Comparison of ENCODE assay signal across 15 mouse cellular contexts in the genomic region with DNA sequence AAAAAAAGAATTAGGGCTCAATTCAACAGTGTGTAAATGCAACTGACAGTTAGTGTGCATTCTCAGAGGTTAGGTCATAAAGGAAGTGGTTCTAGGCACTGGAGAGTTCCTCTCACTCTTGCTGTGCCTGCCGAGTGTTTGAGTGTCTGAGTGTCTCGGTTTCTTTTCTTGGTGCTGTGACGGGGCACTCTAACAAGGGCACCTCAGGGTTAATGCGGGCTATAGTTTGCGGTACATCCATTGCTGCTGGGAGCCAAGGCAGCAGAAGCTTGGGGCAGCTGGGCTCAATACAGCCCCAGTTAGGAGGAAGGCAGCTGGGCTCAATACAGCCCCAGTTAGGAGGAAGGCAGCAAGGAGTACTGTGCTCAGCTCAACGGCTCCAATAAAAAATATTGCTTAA. TPM values are rescaled to one million over a fixed set of nuclear protein-coding genes. Genes with fewer than 3 reads are reported as not detected.
DNase-seq lines count a peak whose midpoint lies in the region; ATAC-seq and TF ChIP-seq lines count a peak whose summit lies in the region.
"Had no signal": no experiment of that assay in that cellular context is flagged by ENCODE, and none has a peak within 500 bp of the region (broad histone marks: within the 10 kb centered on the region; RNA-seq: fewer than 3 reads in every experiment).

No protein-coding gene starts in this region.

- H3K4me2 ChIP-seq in midbrain, postnatal 0 days (ENCODE audit: low read depth, low read length, poor library complexity, severe bottlenecking): no peak overlapping the region
- H3K4me2 ChIP-seq: neural tube, embryonic 12.5 days had no signal

- H3K27me3 ChIP-seq in spleen, adult 2 months (ENCODE audit: control insufficient read depth, insufficient read depth, low read length): no peaks in the 10 kb centered on the region
- no peaks in the 10 kb centered on the region for H3K27me3 ChIP-seq in midbrain, postnatal 0 days (ENCODE audit: insufficient read depth, low read length)
- H3K27me3 ChIP-seq: neural tube, embryonic 12.5 days had no signal

- TF ChIP-seq POLR2A in spleen, adult 2 months (IDR thresholded peaks at IDR 0.05; ENCODE audit: low read depth, low read length): no peak; the same call in 1 of the 2 replicates

- DNase-seq in spleen, adult 2 months (ENCODE audit: low read depth in 1 of 2, low spot score in 2 of 2): peak in 1 of 2 experiments; percentile 23
- DNase-seq in spleen, adult 12 weeks (ENCODE audit: low spot score): no peak
- DNase-seq in naive thymus-derived CD4-positive, alpha-beta T cell, adult 2 months (ENCODE audit: low read depth): peak; percentile 60
- DNase-seq in thymus, postnatal 4 days: peak; percentile 64
- no peak for DNase-seq in layer of hippocampus, adult 18-20 months (ENCODE audit: low spot score in 2 of 2)
- no peak for DNase-seq in midbrain, postnatal 0 days (ENCODE audit: low spot score)
- DNase-seq: kidney, postnatal 25 days; left cerebral cortex, postnatal 4 days; right cerebral cortex, postnatal 14 days had no signal

- WGBS in spleen, adult 2 months: 6% methylated on average over 6 of the region's 6 CpGs
- WGBS in midbrain, postnatal 0 days: 58% methylated on average over 6 of the region's 6 CpGs

- ATAC-seq in granulocyte monocyte progenitor cell, adult 5-6 weeks (replicated peaks; ENCODE audit: poor library complexity, severe bottlenecking): peak; percentile 69
- no peak for ATAC-seq in cerebellum, adult (ENCODE audit: insufficient number of reproducible peaks, low FRiP score, low TSS enrichment)
- ATAC-seq in midbrain, postnatal 0 days (ENCODE audit: low FRiP score): no peak
- ATAC-seq: lung, postnatal 0 days had no signal

- H3K27ac ChIP-seq in spleen, adult 2 months (ENCODE audit: insufficient read depth, low read length): peak overlapping the region; percentile 86
- no peak overlapping the region for H3K27ac ChIP-seq in midbrain, postnatal 0 days (ENCODE audit: low read depth, low read length)
- H3K27ac ChIP-seq: neural tube, embryonic 12.5 days had no signal

- H3K9ac ChIP-seq in midbrain, postnatal 0 days (replicated peaks; ENCODE audit: low read length, poor library complexity, severe bottlenecking): no peak overlapping the region
- H3K9ac ChIP-seq: neural tube, embryonic 12.5 days had no signal

- peaks cover 13% of the 10 kb centered on the region for H3K4me1 ChIP-seq in spleen, adult 2 months (ENCODE audit: control insufficient read depth, insufficient read depth, insufficient read length)
- H3K4me1 ChIP-seq in midbrain, postnatal 0 days (ENCODE audit: insufficient read depth, low read length): no peaks in the 10 kb centered on the region
- H3K4me1 ChIP-seq: neural tube, embryonic 12.5 days had no signal

- no peak for TF ChIP-seq CTCF in spleen, adult 2 months (IDR thresholded peaks at IDR 0.05; ENCODE audit: extremely low read depth, insufficient read depth, insufficient read length, insufficient replicate concordance)
- no peak for TF ChIP-seq CTCF in midbrain, postnatal 0 days (IDR thresholded peaks at IDR 0.05)

- H3K36me3 ChIP-seq in spleen, adult 2 months (ENCODE audit: control insufficient read depth, insufficient read depth, low read length): no peaks in the 10 kb centered on the region
- H3K36me3 ChIP-seq in midbrain, postnatal 0 days (ENCODE audit: insufficient read depth, low read length): no peaks in the 10 kb centered on the region
- H3K36me3 ChIP-seq: G1E; neural tube, embryonic 12.5 days had no signal

- H3K4me3 ChIP-seq in spleen, adult 2 months (ENCODE audit: extremely low read depth, insufficient read depth, insufficient read length): peak overlapping the region; percentile 26; the same call in 1 of the 2 replicates
- H3K4me3 ChIP-seq in midbrain, postnatal 0 days (ENCODE audit: low read depth, low read length): no peak overlapping the region
- H3K4me3 ChIP-seq: erythroblast, embryonic 14.5 days; neural tube, embryonic 12.5 days had no signal

- H3K9me3 ChIP-seq in midbrain, postnatal 0 days (ENCODE audit: low read length): no peaks in the 10 kb centered on the region
- H3K9me3 ChIP-seq: G1E; neural tube, embryonic 12.5 days had no signal

RNA-seq across cellular contexts. Expression of a gene that starts 20.7 kb away (rescaled TPM):
- 16.5 and 23.3 TPM in 2 replicates for polyA plus RNA-seq in spleen, adult 2 months (2012; rRNA removed)
- 13.7 and 15.0 TPM in 2 replicates for total RNA-seq in granulocyte monocyte progenitor cell, adult 5-6 weeks (2014; fragmentation: Nextera tagmentation)
- 10.7 and 13.9 TPM in 2 replicates for total RNA-seq in granulocyte monocyte progenitor cell, adult 5-6 weeks (2017)
- 10 to 100 TPM; 72.6 to 73.5 TPM for total RNA-seq in layer of hippocampus, adult 18-20 months (2021)
- total RNA-seq in midbrain, postnatal 0 days (2014; rRNA removed): 20.4 and 28.1 TPM in 2 replicates
- polyA plus RNA-seq in midbrain, postnatal 0 days (2015; fragmentation: Nextera tagmentation; extraction: Ambion mirVana): 15.5 and 16.9 TPM in 2 replicates

RNA-seq across cellular contexts. Expression of a gene that starts 36.2 kb away (rescaled TPM):
- 1.2 and 1.9 TPM in 2 replicates for polyA plus RNA-seq in spleen, adult 2 months (2012; rRNA removed)
- not detected in 2 replicates for total RNA-seq in granulocyte monocyte progenitor cell, adult 5-6 weeks (2014; fragmentation: Nextera tagmentation)
- not detected in 2 replicates for total RNA-seq in granulocyte monocyte progenitor cell, adult 5-6 weeks (2017)
- 10 to 100 TPM; 72.6 to 74.4 TPM for total RNA-seq in layer of hippocampus, adult 18-20 months (2021)
- total RNA-seq in midbrain, postnatal 0 days (2014; rRNA removed): 230 and 261 TPM in 2 replicates
- polyA plus RNA-seq in midbrain, postnatal 0 days (2015; fragmentation: Nextera tagmentation; extraction: Ambion mirVana): 47.0 and 50.1 TPM in 2 replicates

RNA-seq across cellular contexts. Expression of a gene that starts 40.3 kb away (rescaled TPM):
- polyA plus RNA-seq in spleen, adult 2 months (2012; rRNA removed): 133 and 180 TPM in 2 replicates
- total RNA-seq in granulocyte monocyte progenitor cell, adult 5-6 weeks (2014; fragmentation: Nextera tagmentation): 71.5 and 78.5 TPM in 2 replicates
- total RNA-seq in granulocyte monocyte progenitor cell, adult 5-6 weeks (2017): 57.5 and 74.8 TPM in 2 replicates
- total RNA-seq in layer of hippocampus, adult 18-20 months (2021): 100 to 1,000 TPM; 164 to 187 TPM
- 188 and 320 TPM in 2 replicates for total RNA-seq in midbrain, postnatal 0 days (2014; rRNA removed)
- polyA plus RNA-seq in midbrain, postnatal 0 days (2015; fragmentation: Nextera tagmentation; extraction: Ambion mirVana): 157 and 179 TPM in 2 replicates

RNA-seq across cellular contexts. Expression of a gene that starts 59.7 kb away (rescaled TPM):
- polyA plus RNA-seq in spleen, adult 2 months (2012; rRNA removed): 0.79 and 1.0 TPM in 2 replicates
- not detected in 2 replicates for total RNA-seq in granulocyte monocyte progenitor cell, adult 5-6 weeks (2014; fragmentation: Nextera tagmentation)
- total RNA-seq in granulocyte monocyte progenitor cell, adult 5-6 weeks (2017): not detected in 2 replicates
- under 1 TPM; 0.30 to 0.53 TPM for total RNA-seq in layer of hippocampus, adult 18-20 months (2021)
- total RNA-seq in midbrain, postnatal 0 days (2014; rRNA removed): 1.2 TPM in 1 of 2 replicates, not detected in the other
- polyA plus RNA-seq in midbrain, postnatal 0 days (2015; fragmentation: Nextera tagmentation; extraction: Ambion mirVana): 0.27 and 0.37 TPM in 2 replicates
- polyA plus RNA-seq: erythroblast, embryonic 14.5 days; G1E had no signal

Comparison
In these comparisons a context has a peak if more than half of its experiments do, and no peak if none do; other contexts are left out.
1. DNase-seq: peak in naive thymus-derived CD4-positive, alpha-beta T cell, adult 2 months (single experiment) and thymus, postnatal 4 days (single experiment); none in spleen, adult 12 weeks (single experiment), layer of hippocampus, adult 18-20 months (0 of 2) and midbrain, postnatal 0 days (single experiment).
2. RNA of a gene that starts 36.2 kb away (total RNA-seq): 230 to 261 TPM in midbrain, postnatal 0 days and 72.6 to 74.4 TPM in layer of hippocampus, adult 18-20 months; not detected in granulocyte monocyte progenitor cell, adult 5-6 weeks; every median in the first group is over 10 times any median in the second.